Mouse (Mus musculus) cortical plate, adult 2 months (tissue): ENCODE results near the gene BC034090. TPM values are rescaled to one million over a fixed set of nuclear protein-coding genes. Genes with fewer than 3 reads are reported as not detected.

ENCODE experiments used
- H3K27ac ChIP-seq: fragments of 200-500 bp; 2 replicates; pipeline ENCODE4 v1.5.1; 2012; ENCODE audit warnings: low read length, control low read depth, inconsistent platforms; ENCODE audit not compliant: insufficient read depth
- H3K4me1 ChIP-seq: fragments of 200-500 bp; 2 replicates; pipeline ENCODE4 v1.6.1; 2011; ENCODE audit warnings: low read length; ENCODE audit not compliant: control insufficient read depth, insufficient read depth
- H3K4me3 ChIP-seq: fragments of 200-500 bp; 2 replicates; pipeline ENCODE4 v1.5.1; 2011; ENCODE audit warnings: mild to moderate bottlenecking, low read length, control low read depth; ENCODE audit not compliant: insufficient read depth
- CTCF ChIP-seq: fragments of 200-500 bp; IDR thresholded peaks from 2 replicates; pipeline ENCODE4 v1.5.1; 2011; ENCODE audit warnings: mild to moderate bottlenecking, control low read depth, low read length; ENCODE audit not compliant: insufficient read depth; ENCODE audit errors: extremely low read depth
- POLR2A ChIP-seq: fragments of 200-500 bp; IDR thresholded peaks from 2 replicates; pipeline ENCODE4 v1.6.1; 2011; ENCODE audit warnings: mild to moderate bottlenecking, low read length, control low read depth; ENCODE audit not compliant: insufficient read depth; ENCODE audit errors: extremely low read depth
- polyA plus RNA-seq: library from polyadenylated mRNA; depleted of rRNA; stranded (reverse); fragments of >200 nt; gene quantifications from 2 replicates; pipeline ENCODE4 v1.2.3, GENCODE M21; 2012

The BC034090 gene
- polyA plus RNA-seq, 1 experiment = 13.2 TPM

DNA sequence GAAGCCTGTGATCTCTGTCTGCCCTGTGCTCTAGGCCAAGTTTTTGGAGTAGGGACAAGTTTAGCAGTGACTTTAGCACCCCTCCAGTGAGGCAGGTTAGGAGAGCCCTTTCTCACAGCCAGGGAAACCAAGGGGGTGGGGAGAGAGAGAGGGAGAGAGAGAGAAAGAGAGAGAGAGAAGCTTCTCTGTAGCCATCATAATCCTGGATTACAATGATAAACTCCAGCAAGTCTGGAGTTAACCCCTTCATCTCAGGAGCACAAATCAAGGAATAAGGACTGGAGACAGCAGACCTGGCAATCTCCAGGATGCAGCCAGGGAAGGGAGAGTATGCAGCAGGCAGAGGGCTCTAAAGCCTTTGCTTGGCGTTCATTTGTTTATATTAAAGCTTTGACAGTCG, 8.6 kb downstream of the BC034090 start:
- peaks cover 23% of the 10 kb centered on the region for H3K4me1 ChIP-seq
- TF ChIP-seq POLR2A = no peak
- TF ChIP-seq CTCF = no peak

DNA sequence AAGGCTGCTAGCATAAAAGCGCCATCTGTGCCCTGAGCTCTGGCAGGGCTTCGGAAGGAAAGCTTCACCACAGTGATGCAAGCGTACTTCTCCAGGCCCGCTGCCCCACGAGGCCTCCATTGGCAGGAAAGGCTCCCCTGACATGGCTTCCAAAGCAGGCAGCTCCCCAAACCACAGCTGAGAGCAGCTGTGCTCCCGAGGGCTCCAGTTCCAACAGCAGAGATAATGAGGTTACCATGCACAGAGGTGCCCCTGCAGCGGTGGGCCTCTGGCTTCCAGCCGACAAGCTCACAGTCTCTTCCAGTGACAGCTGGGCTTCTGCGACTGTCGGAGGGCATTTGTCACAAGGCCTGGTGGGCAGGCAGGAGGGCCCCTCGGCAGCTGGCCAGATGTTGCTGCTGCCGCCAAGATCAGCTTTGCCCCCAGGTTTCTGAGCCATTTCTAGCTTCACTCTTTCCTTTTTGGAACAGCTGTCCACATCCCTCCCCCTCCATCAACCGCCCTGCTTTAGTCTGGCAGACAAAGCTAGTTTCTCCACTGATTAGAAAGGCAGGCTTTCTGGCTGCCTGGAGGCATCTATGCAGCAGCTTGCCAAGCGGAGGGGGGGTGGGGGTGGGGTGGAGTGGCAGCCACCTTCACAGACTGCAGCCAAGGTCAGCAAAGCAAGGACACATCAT, 10.2 kb downstream of the BC034090 start:
- no peak for TF ChIP-seq POLR2A
- no peak for TF ChIP-seq CTCF
- H3K27ac ChIP-seq = peak overlapping the region; percentile 94
- H3K4me3 ChIP-seq = no peak overlapping the region
- peaks cover 29% of the 10 kb centered on the region for H3K4me1 ChIP-seq

More for the DNA sequence above, 8.6 kb downstream of the BC034090 start:
- Histone ChIP-seq H3K27ac (0 out of 2 replicates have a peak overlapping the region, but pooled peaks have one; percentile 4), H3K4me3 (no peak overlapping the region)

- no peak overlapping the region for H3K4me3 ChIP-seq
- H3K4me1 ChIP-seq = peaks cover 29% of the 10 kb centered on the region
- TF ChIP-seq CTCF (no peak), POLR2A (no peak)
Measured at GRCm38 (mm10) chr1:155233378-155233777, 10.9 kb downstream of the BC034090 start.

DNA sequence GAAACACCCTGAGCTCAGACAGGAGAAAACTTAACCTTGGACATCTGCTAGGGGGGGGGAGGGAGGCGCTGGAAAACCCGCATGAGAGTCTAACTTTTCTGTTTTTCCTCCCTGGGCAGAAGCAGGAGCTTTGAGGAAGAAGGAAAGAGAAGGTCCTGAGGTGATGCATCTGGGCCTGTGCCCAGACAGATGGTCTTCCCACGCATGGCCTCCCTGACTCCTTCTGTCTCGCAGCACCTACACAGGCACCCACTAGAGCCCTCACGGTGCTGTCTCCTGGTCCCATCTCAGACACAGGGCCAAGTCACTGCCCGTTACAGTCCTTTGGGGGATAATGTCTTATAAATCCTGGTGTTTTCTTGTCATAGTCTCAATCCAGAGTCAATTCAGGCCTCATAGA, 11.5 kb downstream of the BC034090 start:
- no peak overlapping the region for H3K4me3 ChIP-seq
- TF ChIP-seq POLR2A = no peak
- TF ChIP-seq CTCF = no peak
- H3K4me1 ChIP-seq = peaks cover 25% of the 10 kb centered on the region
- H3K27ac ChIP-seq = no peak overlapping the region

More at GRCm38 (mm10) chr1:155233378-155233777, 10.9 kb downstream of the BC034090 start:
- H3K27ac ChIP-seq = peak overlapping the region; percentile 94

DNA sequence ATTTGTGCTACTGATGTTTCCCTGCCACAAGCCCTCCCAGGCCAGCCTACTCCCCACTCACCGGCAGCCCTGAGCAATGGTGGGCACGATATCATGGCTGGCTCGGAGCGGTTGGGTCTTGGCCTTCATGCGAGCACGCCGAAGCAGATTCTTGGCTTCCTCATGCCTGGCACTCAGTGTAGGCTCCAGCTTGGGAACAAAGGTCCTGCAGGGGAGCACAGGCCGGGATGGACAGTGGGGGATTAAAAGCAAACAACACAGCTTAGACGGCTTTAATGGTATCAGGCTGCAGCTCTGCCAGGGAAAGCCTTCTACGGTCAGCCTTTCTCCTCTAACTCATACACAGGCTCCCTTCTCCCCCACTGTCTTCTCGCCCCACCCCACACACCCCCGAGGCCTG, 11.9 kb downstream of the BC034090 start:
- H3K4me3 ChIP-seq = no peak overlapping the region
- TF ChIP-seq POLR2A = no peak
- TF ChIP-seq CTCF = no peak
- H3K27ac ChIP-seq = no peak overlapping the region
- H3K4me1 ChIP-seq = peaks cover 24% of the 10 kb centered on the region

DNA sequence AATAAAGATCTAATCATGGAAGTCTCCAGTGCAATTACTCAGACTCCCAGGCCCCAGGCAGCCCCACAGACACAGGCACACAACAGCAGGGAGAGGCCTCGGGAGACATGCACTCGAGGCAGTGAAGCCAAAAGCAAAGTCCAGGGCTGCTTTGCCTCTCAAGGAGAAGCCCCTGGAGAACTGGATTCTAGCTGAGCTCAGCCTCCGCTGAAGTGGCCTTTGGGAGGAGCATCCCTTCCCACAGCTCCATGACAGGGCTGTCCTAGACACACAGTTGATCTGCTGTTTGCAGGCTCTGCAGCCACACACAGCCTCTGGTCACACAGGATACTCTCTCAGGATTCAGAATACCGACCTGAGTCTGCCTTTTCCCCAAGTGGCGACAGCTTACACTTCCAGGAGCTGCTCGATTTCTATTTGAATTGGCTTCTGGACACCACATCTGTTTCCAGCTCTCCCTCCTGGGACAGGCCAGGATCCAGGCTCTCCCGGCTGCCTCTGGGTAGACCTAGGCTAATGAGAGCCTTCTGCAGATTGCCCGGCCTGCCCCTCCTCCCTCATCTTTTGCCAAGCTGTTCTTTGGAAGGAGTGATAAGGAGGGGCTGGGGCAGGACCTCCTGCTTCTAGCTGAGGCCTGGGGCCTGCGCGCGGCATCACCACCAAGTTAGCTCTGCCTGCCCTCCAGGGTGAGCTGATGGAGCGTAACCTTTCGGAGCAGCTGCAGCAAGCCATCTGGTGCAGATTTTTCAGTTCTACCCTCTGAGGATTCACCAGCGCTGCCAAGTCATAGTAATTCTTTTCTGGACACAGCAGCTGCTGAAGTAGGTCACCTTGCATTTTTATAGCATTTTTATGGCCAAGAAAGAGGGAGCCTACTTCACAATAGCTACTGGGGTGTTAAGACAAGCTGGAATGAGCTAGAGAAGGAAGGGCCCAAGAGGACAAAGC, 14.5 kb downstream of the BC034090 start:
- Histone ChIP-seq H3K27ac (peak overlapping the region; percentile 76), H3K4me3 (no peak overlapping the region), H3K4me1 (peaks cover 18% of the 10 kb centered on the region)
- TF ChIP-seq POLR2A (no peak), CTCF (no peak)

- peaks cover 2% of the 10 kb centered on the region; the same call in 1 of the 2 replicates for H3K4me1 ChIP-seq
- no peak overlapping the region for H3K4me3 ChIP-seq
- peak; percentile 88 for TF ChIP-seq CTCF
- no peak for TF ChIP-seq POLR2A
- H3K27ac ChIP-seq = no peak overlapping the region
Measured at GRCm38 (mm10) chr1:155223849-155224554, 20.2 kb downstream of the BC034090 start.

DNA sequence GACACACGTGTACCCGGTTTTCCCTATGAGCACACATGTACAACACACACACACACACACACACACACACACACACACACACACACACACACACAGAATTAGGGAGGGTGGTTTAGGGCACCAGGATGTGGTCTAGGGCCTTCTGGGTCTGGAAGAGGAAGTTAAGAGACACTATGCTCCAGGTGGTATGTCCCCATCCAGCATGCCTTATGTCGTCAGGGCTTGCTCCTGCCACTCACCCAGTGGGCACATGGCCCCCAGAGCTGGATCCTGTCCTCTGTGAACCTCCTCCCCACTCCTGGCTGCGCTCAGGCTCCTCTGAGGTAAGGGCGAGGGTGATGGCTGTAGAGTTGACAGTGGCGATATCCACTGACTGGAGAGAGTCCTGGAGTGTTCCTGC, 21.2 kb downstream of the BC034090 start:
- Histone ChIP-seq H3K4me3 (no peak overlapping the region), H3K27ac (no peak overlapping the region), H3K4me1 (peaks cover 2% of the 10 kb centered on the region; the same call in 1 of the 2 replicates)
- TF ChIP-seq CTCF (no peak), POLR2A (no peak)

- H3K4me3 ChIP-seq = no peak overlapping the region
- peaks cover 4% of the 10 kb centered on the region; the same call in 1 of the 2 replicates for H3K4me1 ChIP-seq
- H3K27ac ChIP-seq = no peak overlapping the region
- no peak for TF ChIP-seq POLR2A
- TF ChIP-seq CTCF = no peak
Measured at GRCm38 (mm10) chr1:155222101-155222669, 22.1 kb downstream of the BC034090 start.
